Mouse (Mus musculus) kidney, embryonic 16.5 days (tissue): Measurements from ENCODE around the gene Rgs6. TPM values are rescaled to one million over a fixed set of nuclear protein-coding genes. Genes with fewer than 3 reads are reported as not detected.

Experiments used
- ATAC-seq: fragments of 200-750 bp; cut with Nextera tagmentation; 2 replicates; pipeline ENCODE4 v1.8.0; 2017; ENCODE audit warnings: moderate TSS enrichment; ENCODE audit not compliant: low FRiP score, low TSS enrichment
- H3K27ac ChIP-seq: fragments of 300-500 bp; sonication (generic); 2 replicates; pipeline ENCODE4 v1.5.1; 2014; ENCODE audit warnings: low read length
- H3K27me3 ChIP-seq: fragments of 300-500 bp; sonication (generic); 2 replicates; pipeline ENCODE4 v1.6.1; 2014; ENCODE audit warnings: low read length, control low read depth, mixed read lengths; ENCODE audit not compliant: insufficient read depth
- H3K36me3 ChIP-seq: fragments of 300-500 bp; sonication (generic); 2 replicates; pipeline ENCODE4 v1.6.1; 2014; ENCODE audit warnings: low read length, control low read depth, mixed read lengths; ENCODE audit not compliant: insufficient read depth
- H3K4me1 ChIP-seq: fragments of 300-500 bp; sonication (generic); 2 replicates; pipeline ENCODE4 v1.6.1; 2014; ENCODE audit warnings: low read length, control low read depth, mixed read lengths; ENCODE audit not compliant: insufficient read depth
- H3K4me2 ChIP-seq: fragments of 300-500 bp; sonication (generic); replicated peaks from 2 replicates; pipeline ENCODE4 v1.6.1; 2014; ENCODE audit warnings: low read depth, low read length
- H3K4me3 ChIP-seq: fragments of 300-500 bp; sonication (generic); 2 replicates; pipeline ENCODE4 v1.5.1; 2014; ENCODE audit warnings: mild to moderate bottlenecking, low read length
- H3K9ac ChIP-seq: fragments of 300-500 bp; sonication (generic); replicated peaks from 2 replicates; pipeline ENCODE4 v1.6.1; 2014; ENCODE audit warnings: low read length
- H3K9me3 ChIP-seq: fragments of 300-500 bp; sonication (generic); 2 replicates; pipeline ENCODE4 v1.6.1; 2016; ENCODE audit warnings: low read length, control low read depth
- WGBS: fragments of 180-500 bp; shearing (Covaris S2); extraction: QIAGEN DNeasy Blood & Tissue Kit; methylation state at CpG from one replicate; pipeline ENCODE4 v1.1.7; 2014; 5-methylcytosine and 5-hydroxymethylcytosine counted together
- polyA plus RNA-seq: library from polyadenylated mRNA; unstranded; fragments of >200 nt; fragmentation: Nextera tagmentation; extraction: Ambion mirVana; gene quantifications from 2 replicates; pipeline ENCODE4 v1.2.1, GENCODE M21; 2015

The Rgs6 gene
- polyA plus RNA-seq, 1 experiment from 2014 or later = 2.7 TPM

DNA sequence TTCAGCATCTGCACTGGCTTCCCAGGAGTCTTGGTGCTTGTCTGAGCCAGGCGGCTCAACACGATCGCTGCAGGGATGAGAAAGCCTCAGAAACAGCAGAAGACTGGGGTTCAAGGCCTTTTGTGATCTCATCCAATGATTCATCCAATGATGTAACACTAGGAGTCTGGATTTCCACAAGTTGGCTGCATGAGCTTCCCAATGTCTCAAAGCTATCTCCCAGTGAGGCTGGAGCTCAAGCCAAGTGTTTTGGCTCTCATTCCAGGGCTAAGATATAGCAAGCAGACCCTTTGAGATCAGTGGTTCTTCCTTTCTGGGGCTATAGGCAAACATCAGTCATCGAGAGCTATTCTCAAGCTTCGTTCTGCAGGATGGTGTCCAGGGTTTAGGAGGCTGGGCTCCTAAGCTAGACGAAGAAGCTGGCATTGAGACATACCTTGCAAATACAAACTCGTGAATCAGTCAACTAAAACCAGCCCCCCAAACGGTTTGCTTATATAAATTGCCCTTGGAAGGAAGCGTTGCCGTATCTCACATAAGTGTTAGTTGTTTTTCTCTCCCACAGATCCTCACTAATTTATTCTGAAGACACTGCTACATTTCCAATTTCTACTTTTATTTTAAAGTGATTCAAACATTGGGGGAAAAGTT, 410.7 kb downstream of the Rgs6 start:
- no peak overlapping the region for H3K9ac ChIP-seq
- H3K9me3 ChIP-seq = no peaks in the 10 kb centered on the region
- no peak overlapping the region for H3K4me2 ChIP-seq
- H3K27ac ChIP-seq = no peak overlapping the region
- H3K36me3 ChIP-seq = no peaks in the 10 kb centered on the region
- WGBS = 84% methylated on average over 10 of the region's 10 CpGs
- H3K4me3 ChIP-seq = no peak overlapping the region
- H3K4me1 ChIP-seq = 0 out of 2 replicates have a peak, but pooled peaks cover 4% of the 10 kb centered on the region
- no peaks in the 10 kb centered on the region for H3K27me3 ChIP-seq
- no peak for ATAC-seq

DNA sequence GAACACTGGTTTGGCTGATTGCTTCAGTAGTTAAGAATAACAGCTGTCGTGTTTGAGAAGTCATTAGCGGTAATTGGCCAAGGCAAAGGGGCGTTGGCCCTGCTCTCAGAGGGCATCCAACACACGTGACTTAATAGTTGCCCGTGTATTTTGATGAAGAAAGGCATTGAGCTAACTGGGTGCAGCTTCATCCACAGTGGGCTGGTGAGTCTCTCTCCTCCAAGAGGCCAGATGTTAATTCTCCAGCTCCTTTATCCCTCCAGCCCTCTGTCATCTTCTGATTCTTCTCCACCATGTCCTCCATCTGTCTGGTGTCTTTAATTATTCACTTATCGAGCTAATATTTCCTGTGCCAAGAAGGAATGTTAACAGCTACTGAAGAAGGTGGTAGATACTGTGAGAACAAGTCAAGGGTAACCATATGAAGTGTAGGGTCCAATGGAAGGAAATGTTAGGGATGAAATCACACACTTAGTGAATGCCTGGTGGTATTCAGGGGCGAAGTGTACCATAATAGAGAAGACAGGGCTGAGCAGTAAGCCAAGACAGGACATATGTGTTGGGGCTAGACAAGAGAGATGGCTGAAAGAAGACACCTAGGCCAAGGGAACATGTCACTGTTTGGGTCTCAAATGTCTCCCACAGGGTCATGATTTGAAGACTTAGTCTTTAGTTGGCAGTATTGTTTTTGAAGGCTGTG, 411.4 kb downstream of the Rgs6 start:
- Histone ChIP-seq H3K4me1 (0 out of 2 replicates have a peak, but pooled peaks cover 4% of the 10 kb centered on the region), H3K36me3 (no peaks in the 10 kb centered on the region), H3K4me2 (no peak overlapping the region), H3K27me3 (no peaks in the 10 kb centered on the region), H3K9me3 (no peaks in the 10 kb centered on the region), H3K9ac (no peak overlapping the region), H3K27ac (no peak overlapping the region), H3K4me3 (no peak overlapping the region)
- no peak for ATAC-seq
- WGBS = 69% methylated on average over 7 of the region's 7 CpGs

DNA sequence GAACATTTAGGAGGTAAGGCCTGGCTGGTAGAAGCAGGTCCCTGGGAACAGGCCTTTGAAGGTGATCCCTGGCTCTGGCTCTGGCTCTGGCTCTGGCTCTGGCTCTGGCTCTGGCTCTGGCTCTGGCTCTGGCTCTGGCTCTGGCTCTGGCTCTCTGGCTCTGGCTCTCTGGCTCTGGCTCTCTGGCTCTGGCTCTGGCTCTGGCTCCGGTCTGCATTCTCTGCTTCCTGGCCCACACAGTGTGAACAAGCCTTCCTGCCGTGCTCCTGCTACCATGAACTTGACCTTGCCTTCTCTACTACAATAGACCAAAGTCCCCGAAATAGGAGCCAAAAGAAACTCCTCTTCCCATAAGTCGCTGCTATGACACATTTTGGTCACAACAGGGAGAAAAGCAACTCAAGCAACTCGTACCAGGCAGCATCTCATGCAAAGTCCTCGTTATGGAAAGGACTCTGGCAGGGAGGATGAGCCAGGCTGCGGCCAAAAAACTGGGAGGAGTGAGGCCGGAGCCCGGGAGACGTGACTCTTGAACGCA, 412.0 kb downstream of the Rgs6 start:
- H3K27me3 ChIP-seq = no peaks in the 10 kb centered on the region
- WGBS = 86% methylated on average over 11 of the region's 11 CpGs
- ATAC-seq = no peak
- no peak overlapping the region for H3K27ac ChIP-seq
- no peak overlapping the region for H3K4me3 ChIP-seq
- no peaks in the 10 kb centered on the region for H3K9me3 ChIP-seq
- 0 out of 2 replicates have a peak, but pooled peaks cover 4% of the 10 kb centered on the region for H3K4me1 ChIP-seq
- H3K4me2 ChIP-seq = no peak overlapping the region
- H3K36me3 ChIP-seq = no peaks in the 10 kb centered on the region
- H3K9ac ChIP-seq = no peak overlapping the region

- Histone ChIP-seq H3K4me2 (no peak overlapping the region), H3K36me3 (no peaks in the 10 kb centered on the region), H3K9ac (no peak overlapping the region), H3K27me3 (no peaks in the 10 kb centered on the region), H3K9me3 (no peaks in the 10 kb centered on the region), H3K4me1 (0 out of 2 replicates have a peak, but pooled peaks cover 4% of the 10 kb centered on the region), H3K27ac (no peak overlapping the region), H3K4me3 (no peak overlapping the region)
- no peak for ATAC-seq
- WGBS = 83% methylated on average over 4 of the region's 4 CpGs
Measured at GRCm38 (mm10) chr12:83000957-83001356, 412.9 kb downstream of the Rgs6 start.

GRCm38 (mm10) chr12:83004014-83004682, 416.1 kb downstream of the Rgs6 start:
- H3K4me2 ChIP-seq = no peak overlapping the region
- WGBS = 66% methylated on average over 9 of the region's 9 CpGs
- no peak overlapping the region for H3K4me3 ChIP-seq
- no peak overlapping the region for H3K9ac ChIP-seq
- no peaks in the 10 kb centered on the region for H3K27me3 ChIP-seq
- no peak for ATAC-seq
- no peaks in the 10 kb centered on the region for H3K4me1 ChIP-seq
- H3K27ac ChIP-seq = no peak overlapping the region
- no peaks in the 10 kb centered on the region for H3K36me3 ChIP-seq
- H3K9me3 ChIP-seq = no peaks in the 10 kb centered on the region

- no peak overlapping the region for H3K4me3 ChIP-seq
- no peaks in the 10 kb centered on the region for H3K27me3 ChIP-seq
- no peak for ATAC-seq
- no peaks in the 10 kb centered on the region for H3K4me1 ChIP-seq
- no peak overlapping the region for H3K27ac ChIP-seq
- no peak overlapping the region for H3K4me2 ChIP-seq
- no peaks in the 10 kb centered on the region for H3K36me3 ChIP-seq
- 74% methylated on average over 4 of the region's 4 CpGs for WGBS
- H3K9ac ChIP-seq = no peak overlapping the region
- H3K9me3 ChIP-seq = 0 out of 2 replicates have a peak, but pooled peaks cover 4% of the 10 kb centered on the region
Measured at GRCm38 (mm10) chr12:83011056-83011565, 423.0 kb downstream of the Rgs6 start.

- no peaks in the 10 kb centered on the region for H3K36me3 ChIP-seq
- H3K27ac ChIP-seq = no peak overlapping the region
- 71% methylated on average over 4 of the region's 4 CpGs for WGBS
- no peak overlapping the region for H3K4me3 ChIP-seq
- H3K9me3 ChIP-seq = 0 out of 2 replicates have a peak, but pooled peaks cover 4% of the 10 kb centered on the region
- H3K9ac ChIP-seq = no peak overlapping the region
- H3K4me1 ChIP-seq = no peaks in the 10 kb centered on the region
- no peak for ATAC-seq
- no peaks in the 10 kb centered on the region for H3K27me3 ChIP-seq
- H3K4me2 ChIP-seq = no peak overlapping the region
Measured at GRCm38 (mm10) chr12:83013918-83014691, 426.0 kb downstream of the Rgs6 start.

DNA sequence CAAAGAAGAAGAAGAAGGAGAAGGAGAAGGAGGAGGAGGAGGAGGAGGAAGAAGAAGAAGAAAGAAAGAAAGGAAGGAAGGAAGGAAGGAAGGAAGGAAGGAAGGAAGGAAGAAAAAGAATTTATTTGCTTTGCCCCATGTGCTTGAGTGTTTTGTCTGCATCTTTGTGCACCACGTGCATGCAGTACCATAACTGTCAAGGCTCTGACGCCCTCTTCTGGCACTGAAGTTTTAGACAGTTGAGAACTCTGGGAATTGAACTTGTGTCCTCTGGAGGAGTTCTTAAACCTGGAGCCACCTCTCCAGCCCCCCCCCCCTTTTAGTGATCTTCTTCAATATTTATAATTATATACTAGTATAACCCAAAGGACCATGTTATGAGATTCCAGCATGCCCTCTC, 426.8 kb downstream of the Rgs6 start:
- no peaks in the 10 kb centered on the region for H3K4me1 ChIP-seq

DNA sequence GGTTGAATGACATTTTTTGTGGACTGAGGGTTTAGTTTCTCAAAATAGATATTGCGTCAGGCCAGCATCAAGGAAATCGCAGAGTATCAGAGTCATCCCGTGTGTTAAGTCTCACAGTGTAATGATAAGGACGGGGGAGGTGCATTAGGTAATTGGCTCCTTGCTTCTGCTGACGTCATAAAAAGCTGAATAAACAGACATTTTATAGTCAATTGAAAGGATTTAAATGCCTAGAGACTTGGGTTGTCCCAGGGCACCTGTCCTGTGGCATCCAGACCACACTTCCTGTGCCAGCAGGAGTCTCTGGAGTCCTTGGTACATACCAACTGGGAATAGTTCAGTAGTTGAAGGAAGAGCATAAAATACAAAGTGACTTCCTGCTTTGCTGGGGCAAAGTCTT, 427.3 kb downstream of the Rgs6 start:
- Histone ChIP-seq H3K27me3 (no peaks in the 10 kb centered on the region), H3K36me3 (no peaks in the 10 kb centered on the region), H3K27ac (no peak overlapping the region), H3K9ac (no peak overlapping the region), H3K9me3 (0 out of 2 replicates have a peak, but pooled peaks cover 4% of the 10 kb centered on the region), H3K4me3 (no peak overlapping the region), H3K4me2 (no peak overlapping the region), H3K4me1 (no peaks in the 10 kb centered on the region)
- ATAC-seq = no peak
- 55% methylated on average over 5 of the region's 5 CpGs for WGBS

More for the DNA sequence above, 426.8 kb downstream of the Rgs6 start:
- Histone ChIP-seq H3K4me3 (no peak overlapping the region), H3K36me3 (no peaks in the 10 kb centered on the region), H3K4me2 (no peak overlapping the region), H3K27me3 (no peaks in the 10 kb centered on the region), H3K27ac (no peak overlapping the region), H3K9ac (no peak overlapping the region), H3K9me3 (0 out of 2 replicates have a peak, but pooled peaks cover 4% of the 10 kb centered on the region)
- 24% methylated on average over 2 of the region's 2 CpGs for WGBS
- no peak for ATAC-seq
